Mouse (Mus musculus) bone marrow macrophage, adult 2 months (primary cell): ENCODE measurements around the gene Olfr129.

Source experiments
- CTCF ChIP-seq: IDR thresholded peaks from 2 replicates; pipeline ENCODE4 v1.5.1; 2012; ENCODE audit warnings: low read depth, mild to moderate bottlenecking, low read length, moderate library complexity
- POLR2A ChIP-seq: IDR thresholded peaks from 2 replicates; pipeline ENCODE4 v1.6.1; 2012; ENCODE audit warnings: mild to moderate bottlenecking, low read depth, low read length, borderline replicate concordance

GRCm38 (mm10) chr17:38082364-38082763 is 22.5 kb upstream of the Olfr129 start:
- TF ChIP-seq POLR2A, result no peak
- TF ChIP-seq CTCF, result no peak
